Mouse (Mus musculus): ENCODE measurements around the gene Accs.

GRCm38 (mm10) chr2:93891611-93892280, 42.0 kb upstream of the Accs start:
- TF ChIP-seq POLR2AphosphoS2 (IDR thresholded peaks at IDR 0.05; ENCODE audit: insufficient read length, low read depth) (no peak), REST (IDR thresholded peaks at IDR 0.05; ENCODE audit: insufficient read depth, insufficient read length) (no peak), E2F4 (IDR thresholded peaks at IDR 0.05; ENCODE audit: insufficient read depth) (no peak), MYOD1 (IDR thresholded peaks at IDR 0.05; ENCODE audit: control insufficient read depth in 1 of 3, insufficient read length in 2 of 3, low read depth in 2 of 3) (no peak), USF1 (IDR thresholded peaks at IDR 0.05; ENCODE audit: low read depth) (no peak)

Measured in myocyte (in vitro differentiated cells).